Mouse (Mus musculus): Measurements from ENCODE around the gene Stpg1.

- TF ChIP-seq POLR2A (IDR thresholded peaks at IDR 0.05; ENCODE audit: low read depth, low read length) (no peak), CTCF (IDR thresholded peaks at IDR 0.05; ENCODE audit: extremely low read depth, insufficient read depth, insufficient read length, insufficient replicate concordance) (no peak)
Observed at GRCm38 (mm10) chr4:135453572-135453971, 41.0 kb upstream of the Stpg1 start.

Data from spleen, adult 2 months (tissue).